Mouse (Mus musculus): Measurements from ENCODE around the gene 9330182O14Rik.

Gene 9330182O14Rik

DNA sequence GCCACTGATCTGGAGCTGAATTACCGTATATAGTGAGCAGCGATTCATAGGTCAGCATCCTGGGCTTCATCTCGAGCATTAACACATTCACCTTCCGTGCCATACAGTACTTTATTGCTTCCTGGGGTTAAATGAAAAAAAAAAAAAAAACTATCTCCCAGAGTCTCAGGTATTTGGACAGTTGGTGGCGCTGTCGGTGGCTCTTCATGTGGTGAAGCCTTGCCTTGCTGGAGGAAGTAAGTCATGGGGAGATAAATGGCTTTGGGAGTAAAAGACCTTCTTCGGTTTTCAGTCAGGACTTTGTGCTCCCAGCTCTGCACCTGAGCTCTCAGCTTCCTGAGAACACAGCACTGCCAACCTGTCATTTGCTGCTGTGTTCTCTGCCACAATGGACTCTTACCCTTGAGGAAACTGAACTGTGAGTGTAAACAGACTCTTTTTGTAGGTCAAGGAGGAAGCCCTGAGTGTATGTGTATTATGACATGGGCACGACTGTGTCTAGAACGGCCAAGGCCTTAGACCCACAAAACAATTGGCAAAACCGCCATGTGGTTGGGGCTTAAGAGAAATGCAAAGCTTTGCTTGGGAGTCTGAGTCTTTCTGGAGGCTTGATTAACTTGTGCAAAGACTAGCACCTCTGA lies at the start of gene 9330182O14Rik:
TSS of gene 9330182O14Rik (plus strand) at position 214 of the 641 bp plus-strand sequence.
- DNase-seq (ENCODE audit: inconsistent ontology term): no peak

DNA sequence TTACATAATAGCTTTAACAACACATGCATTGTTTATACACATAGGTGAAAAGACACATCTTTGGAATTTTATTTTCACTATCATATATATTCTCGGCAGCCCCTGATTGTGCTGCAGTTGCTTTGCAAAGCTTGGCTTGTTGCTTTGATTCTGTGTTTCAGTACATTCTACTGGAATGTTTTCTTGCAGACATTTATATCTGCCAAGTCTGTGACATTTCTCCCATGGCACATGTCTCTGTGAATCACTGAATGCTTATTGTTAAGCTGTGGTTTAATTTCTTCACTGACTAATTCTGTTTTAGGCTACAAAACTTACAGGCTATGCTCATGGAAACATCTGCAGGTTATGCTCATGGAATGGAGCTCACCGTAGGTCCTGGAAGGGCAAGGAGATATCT lies 30.9 kb upstream of the 9330182O14Rik start:
- DNase-seq (ENCODE audit: inconsistent ontology term): no peak

- no peak for DNase-seq (ENCODE audit: inconsistent ontology term)
Observed at GRCm38 (mm10) chr15:40105712-40106111, 28.5 kb upstream of the 9330182O14Rik start.

DNA sequence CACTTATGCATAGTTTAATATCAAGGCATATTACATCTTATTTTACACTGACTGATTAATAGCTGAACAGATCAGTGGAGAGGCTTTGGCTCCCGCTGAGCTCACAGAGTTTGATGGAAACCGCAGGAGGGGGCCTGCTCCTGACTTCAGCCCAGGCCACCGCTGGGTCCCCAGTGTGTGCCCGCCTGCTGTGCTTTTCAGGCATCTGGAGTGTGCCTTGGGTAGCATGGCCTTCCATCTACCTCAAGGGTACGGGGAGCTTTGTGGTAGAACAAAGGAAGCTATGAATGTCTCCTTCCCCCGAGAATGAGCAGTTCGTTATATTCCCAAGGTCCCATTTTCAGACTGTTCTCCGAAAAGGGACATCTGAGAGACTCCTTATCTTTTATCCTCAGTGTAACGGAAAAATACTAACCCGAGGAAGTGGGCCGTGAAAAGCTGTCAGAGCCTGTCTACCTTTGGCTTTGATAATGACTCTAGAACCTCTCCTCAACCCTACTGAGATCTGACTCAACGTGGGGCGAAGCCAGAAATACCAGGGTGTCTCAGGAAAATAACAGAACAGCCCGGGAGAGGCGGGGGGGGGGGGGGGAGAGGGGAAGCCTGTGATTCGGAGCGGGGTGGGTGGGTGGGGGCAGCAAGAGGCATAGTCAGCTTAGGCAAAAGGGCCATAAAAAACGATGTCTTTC lies 20.1 kb upstream of the 9330182O14Rik start:
- DNase-seq (ENCODE audit: inconsistent ontology term): no peak

GRCm38 (mm10) chr15:40114600-40115271 lies 19.4 kb upstream of the 9330182O14Rik start:
- DNase-seq (ENCODE audit: inconsistent ontology term): no peak

- DNase-seq (ENCODE audit: inconsistent ontology term): no peak
Observed at GRCm38 (mm10) chr15:40116396-40116795, 17.8 kb upstream of the 9330182O14Rik start.

DNA sequence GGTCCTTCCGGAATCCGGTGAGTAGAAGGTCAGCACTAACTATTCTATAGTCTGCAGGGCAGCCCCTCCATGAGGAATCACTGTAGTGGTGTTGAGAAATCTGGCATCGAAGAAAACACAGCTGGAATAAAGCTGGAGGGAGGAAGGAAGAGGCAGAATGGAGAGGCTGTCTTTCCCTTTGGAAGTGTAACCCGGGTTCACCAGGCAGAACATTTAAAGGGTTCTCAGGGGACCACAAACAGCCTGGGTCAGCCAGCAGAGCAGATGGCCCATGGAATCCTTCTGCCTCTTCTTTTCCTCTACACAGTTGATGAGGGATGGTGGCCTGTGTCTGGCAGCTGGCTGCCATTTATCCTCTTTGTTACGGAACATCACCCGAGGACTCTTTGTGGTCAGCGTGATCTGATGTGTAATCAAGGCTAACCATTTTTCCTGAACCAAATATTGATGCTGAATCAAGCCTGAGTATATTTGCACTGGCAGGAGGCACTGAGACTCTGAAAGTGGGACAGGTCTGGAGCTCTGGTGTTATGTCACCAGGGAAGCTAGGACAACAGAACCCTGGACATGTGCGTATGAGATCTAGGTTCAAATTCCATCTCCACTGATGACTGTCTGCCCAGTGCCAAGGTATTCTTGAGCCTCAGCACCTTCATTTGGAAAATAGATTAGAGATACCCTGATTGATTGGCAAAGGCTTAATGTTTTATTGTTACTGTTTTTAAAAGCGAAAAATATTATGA lies 9.8 kb upstream of the 9330182O14Rik start:
- DNase-seq (ENCODE audit: inconsistent ontology term): no peak

GRCm38 (mm10) chr15:40129496-40129895 lies 4.7 kb upstream of the 9330182O14Rik start:
- DNase-seq (ENCODE audit: inconsistent ontology term): no peak

- peak; percentile 46 for DNase-seq (ENCODE audit: inconsistent ontology term)
Observed at GRCm38 (mm10) chr15:40130880-40131478, 3.2 kb upstream of the 9330182O14Rik start.

GRCm38 (mm10) chr15:40132408-40132807 lies 1.8 kb upstream of the 9330182O14Rik start:
- no peak for DNase-seq (ENCODE audit: inconsistent ontology term)

DNA sequence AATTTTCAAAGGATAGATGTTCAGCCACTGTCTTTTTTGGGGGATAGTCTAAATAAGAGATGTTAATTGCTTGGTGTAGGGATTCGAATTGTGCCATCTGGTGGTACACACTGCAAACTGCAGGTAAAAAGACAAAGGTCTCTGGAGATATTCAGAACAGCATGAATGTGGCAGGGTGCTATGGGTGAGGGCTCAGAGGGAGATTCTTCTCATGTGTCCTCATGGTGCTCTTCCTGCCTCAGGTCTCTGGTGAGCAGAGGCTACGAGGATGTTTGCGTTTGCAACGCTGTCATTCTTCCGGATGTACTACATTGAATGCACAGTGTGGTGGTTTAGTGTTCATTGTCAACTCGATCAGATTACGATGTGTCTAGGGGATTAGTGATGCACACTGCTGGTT lies 10.1 kb downstream of the 9330182O14Rik start:
- no peak for DNase-seq (ENCODE audit: inconsistent ontology term)

DNA sequence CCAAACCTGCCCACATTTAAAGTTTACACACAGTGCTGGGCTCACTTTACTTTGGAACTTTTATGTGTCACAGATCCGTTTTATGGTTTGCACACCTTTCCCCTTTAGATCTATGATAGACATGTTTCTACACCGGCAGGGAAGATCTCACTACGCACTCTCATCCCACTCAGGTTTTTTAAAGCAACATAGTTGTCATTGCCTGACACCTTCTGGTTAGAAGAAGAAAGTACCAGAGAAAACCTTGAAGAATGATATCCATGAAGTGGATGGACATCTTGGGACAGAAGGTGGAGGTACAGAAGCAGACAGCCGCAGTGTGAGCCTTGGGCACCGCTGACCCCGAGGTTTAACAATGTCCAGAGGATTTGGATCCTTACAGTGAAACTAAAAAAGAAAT lies 23.5 kb downstream of the 9330182O14Rik start:
- DNase-seq (ENCODE audit: inconsistent ontology term): no peak

GRCm38 (mm10) chr15:40166560-40167275 lies 32.6 kb downstream of the 9330182O14Rik start:
- peak; percentile 45 for DNase-seq (ENCODE audit: inconsistent ontology term)

GRCm38 (mm10) chr15:40167276-40168139 lies 33.3 kb downstream of the 9330182O14Rik start:
- DNase-seq (ENCODE audit: inconsistent ontology term): peak; percentile 13

DNA sequence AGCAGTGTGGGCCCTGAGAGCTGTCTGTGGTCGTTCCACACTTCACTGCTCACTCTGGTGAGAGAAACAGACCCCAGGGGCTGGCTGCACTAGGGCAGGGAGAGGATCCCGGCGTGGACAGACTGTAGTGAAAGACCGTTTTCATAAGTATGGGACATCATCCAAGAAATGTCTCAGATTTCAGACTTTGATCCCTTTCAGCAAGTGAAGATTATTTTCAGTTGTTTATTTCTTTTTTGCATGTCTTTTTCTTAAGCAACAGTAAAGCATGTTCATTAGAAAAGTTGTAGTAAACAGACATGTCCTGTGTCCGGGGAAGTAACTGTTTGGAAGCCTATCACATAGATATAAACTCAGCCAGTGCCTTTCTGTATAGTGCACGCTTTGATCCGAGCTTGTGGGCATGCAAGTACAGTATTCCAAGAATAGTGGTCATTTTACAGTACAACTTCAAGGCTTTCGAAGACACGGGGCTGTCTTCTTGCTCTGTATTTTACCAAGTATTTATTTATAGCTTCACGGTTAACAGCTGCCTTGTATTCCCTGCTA lies 34.0 kb downstream of the 9330182O14Rik start:
- peak; percentile 29 for DNase-seq (ENCODE audit: inconsistent ontology term)

- peak; percentile 60 for DNase-seq (ENCODE audit: inconsistent ontology term)
Observed at GRCm38 (mm10) chr15:40169061-40169460, 34.9 kb downstream of the 9330182O14Rik start.

DNA sequence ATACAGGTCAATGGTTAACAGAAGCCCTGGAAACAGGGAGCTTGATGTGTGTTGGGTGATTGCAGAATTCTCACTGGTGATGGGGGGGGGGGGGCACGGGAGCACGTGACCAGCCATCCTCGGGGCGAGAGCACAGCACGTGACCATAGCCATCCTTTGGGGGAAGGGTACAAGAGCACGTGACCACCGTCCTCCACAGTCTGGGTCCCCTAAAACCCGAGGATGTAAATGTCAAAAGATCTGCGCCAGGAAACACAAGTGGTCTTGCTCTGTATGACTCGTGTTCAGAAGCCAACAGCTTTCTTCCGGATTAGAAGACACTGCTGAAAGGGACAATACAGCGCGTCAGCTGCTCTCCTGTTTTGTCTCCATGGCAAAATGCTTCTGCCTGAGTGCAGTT lies 35.5 kb downstream of the 9330182O14Rik start:
- DNase-seq (ENCODE audit: inconsistent ontology term): peak; percentile 35

GRCm38 (mm10) chr15:40179423-40179822 lies 45.3 kb downstream of the 9330182O14Rik start:
- no peak for DNase-seq (ENCODE audit: inconsistent ontology term)

DNA sequence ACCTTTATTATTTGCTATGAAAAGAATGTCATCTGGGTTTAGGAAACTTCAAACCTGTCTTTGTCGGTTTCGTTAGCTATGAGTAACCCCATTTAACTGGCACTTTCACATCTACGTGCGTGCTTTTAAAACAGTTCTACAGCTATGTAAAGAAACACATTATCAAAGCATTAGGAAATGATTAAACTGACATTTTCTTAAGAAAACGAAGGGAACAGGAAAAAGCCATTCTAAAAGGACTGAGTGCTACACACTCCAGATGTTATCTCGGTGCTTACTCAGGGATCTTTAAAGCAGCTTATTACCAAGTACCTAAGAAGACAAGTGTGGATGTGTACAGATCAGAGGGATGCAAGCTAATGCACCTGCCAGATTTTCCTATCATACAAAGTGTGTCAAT lies 52.9 kb downstream of the 9330182O14Rik start:
- DNase-seq (ENCODE audit: inconsistent ontology term): no peak
